Mouse (Mus musculus) embryonic facial prominence, embryonic 14.5 days (tissue): Measurements from ENCODE around the gene Asl. TPM values are rescaled to one million over a fixed set of nuclear protein-coding genes. Genes with fewer than 3 reads are reported as not detected.
"Not testable (repeated sequence)": the region's sequence is repeated elsewhere in the genome, so short reads cannot be mapped to it uniquely, and the experiment has no call there.

Experiments used
- ATAC-seq: fragments of 200-750 bp; cut with Nextera tagmentation; 2 replicates; pipeline ENCODE4 v1.8.0; 2017; ENCODE audit warnings: low read depth, moderate number of reproducible peaks, moderate TSS enrichment
- DNase-seq: peaks from one replicate; pipeline ENCODE4 v3.0.0-alpha.2; 2015; ENCODE audit warnings: low spot score
- H3K27ac ChIP-seq: fragments of 300-500 bp; sonication (generic); replicated peaks from 2 replicates; pipeline ENCODE4 v1.5.1; 2014; ENCODE audit warnings: low read depth, mild to moderate bottlenecking, low read length, moderate library complexity
- H3K27me3 ChIP-seq: fragments of 300-500 bp; sonication (generic); replicated peaks from 2 replicates; pipeline ENCODE4 v1.6.1; 2014; ENCODE audit warnings: low read length; ENCODE audit not compliant: control insufficient read depth, insufficient read depth
- H3K36me3 ChIP-seq: fragments of 300-500 bp; sonication (generic); 2 replicates; pipeline ENCODE4 v1.6.1; 2014; ENCODE audit warnings: low read length, mixed read lengths; ENCODE audit not compliant: control insufficient read depth, insufficient read depth
- H3K4me1 ChIP-seq: fragments of 300-500 bp; sonication (generic); 2 replicates; pipeline ENCODE4 v1.6.1; 2014; ENCODE audit warnings: antibody characterized with exemption, low read length; ENCODE audit not compliant: control insufficient read depth, insufficient read depth
- H3K4me2 ChIP-seq: fragments of 300-500 bp; sonication (generic); 2 replicates; pipeline ENCODE4 v1.6.1; 2014; ENCODE audit warnings: low read depth, mild to moderate bottlenecking, low read length, moderate library complexity, mixed read lengths
- H3K4me3 ChIP-seq: fragments of 300-500 bp; sonication (generic); 2 replicates; pipeline ENCODE4 v1.5.1; 2014; ENCODE audit warnings: low read depth, mild to moderate bottlenecking, low read length
- H3K9ac ChIP-seq: fragments of 300-500 bp; sonication (generic); 2 replicates; pipeline ENCODE4 v1.6.1; 2014; ENCODE audit warnings: low read depth, mild to moderate bottlenecking, low read length, moderate library complexity, mixed read lengths
- H3K9me3 ChIP-seq: fragments of 300-500 bp; sonication (generic); 2 replicates; pipeline ENCODE4 v1.6.1; 2016; ENCODE audit warnings: low read length; ENCODE audit not compliant: control insufficient read depth
- WGBS: fragments of 180-500 bp; shearing (Covaris S2); extraction: QIAGEN DNeasy Blood & Tissue Kit; methylation state at CpG from one replicate; pipeline ENCODE4 v1.1.7; 2014; 5-methylcytosine and 5-hydroxymethylcytosine counted together
- polyA plus RNA-seq: library from polyadenylated mRNA; unstranded; fragments of >200 nt; fragmentation: Nextera tagmentation; extraction: Ambion mirVana; gene quantifications from 2 replicates; pipeline ENCODE4 v1.2.1, GENCODE M21; 2014

Asl gene
- polyA plus RNA-seq, 1 experiment from 2014 or later = 32.1 TPM

DNA sequence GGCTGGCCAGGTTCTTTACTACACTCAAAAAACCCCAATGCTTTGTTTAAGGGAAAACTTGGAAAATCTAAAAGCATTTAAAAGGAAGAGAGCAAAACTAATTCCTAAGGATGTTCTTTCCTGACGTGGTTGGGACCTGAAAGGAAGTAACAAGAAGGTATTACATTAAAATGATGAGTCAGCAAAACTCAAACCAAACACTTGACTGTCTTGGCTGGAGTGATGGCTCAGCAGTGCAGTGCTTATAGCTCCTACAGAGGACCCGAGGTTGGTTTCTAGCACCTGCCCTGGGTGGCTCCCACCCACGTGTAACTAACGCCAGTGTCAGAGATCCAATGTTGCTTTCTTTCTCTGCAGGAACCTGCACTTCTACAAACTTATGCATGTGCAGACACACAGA lies 12.2 kb upstream of the Asl start:
- Histone ChIP-seq H3K4me1 (no peaks in the 10 kb centered on the region), H3K27me3 (no peaks in the 10 kb centered on the region), H3K36me3 (peaks cover 51% of the 10 kb centered on the region), H3K4me2 (no peak overlapping the region), H3K9me3 (no peaks in the 10 kb centered on the region), H3K9ac (no peak overlapping the region), H3K27ac (no peak overlapping the region), H3K4me3 (no peak overlapping the region)
- ATAC-seq (no peak), DNase-seq (no peak)
- 84% methylated on average over 4 of the region's 4 CpGs for WGBS

DNA sequence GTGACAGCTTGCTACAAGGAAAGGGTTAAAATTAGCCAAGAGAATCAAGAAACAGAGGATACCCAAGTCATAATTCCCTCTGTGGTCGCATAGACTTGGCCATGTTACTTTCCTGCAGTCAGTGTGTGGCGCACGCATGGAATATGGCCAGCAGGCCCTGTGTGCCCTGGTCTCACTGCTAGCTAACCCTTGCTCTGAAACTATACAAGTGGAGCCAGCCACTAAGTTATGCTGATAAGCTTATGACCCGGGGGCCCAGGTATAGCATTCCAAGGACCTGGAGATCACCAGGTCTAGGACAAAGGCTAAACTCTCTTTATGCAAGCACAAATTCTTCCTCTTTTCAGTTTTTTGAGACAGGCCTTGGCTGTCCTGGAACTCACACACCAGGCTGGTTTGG lies 11.8 kb upstream of the Asl start:
- no peak overlapping the region for H3K9ac ChIP-seq
- no peaks in the 10 kb centered on the region for H3K4me1 ChIP-seq
- H3K27ac ChIP-seq = no peak overlapping the region
- peaks cover 53% of the 10 kb centered on the region for H3K36me3 ChIP-seq
- 92% methylated on average over 4 of the region's 4 CpGs for WGBS
- DNase-seq = no peak
- no peak overlapping the region for H3K4me3 ChIP-seq
- H3K4me2 ChIP-seq = no peak overlapping the region
- ATAC-seq = no peak
- no peaks in the 10 kb centered on the region for H3K27me3 ChIP-seq
- no peaks in the 10 kb centered on the region for H3K9me3 ChIP-seq

GRCm38 (mm10) chr5:130037752-130038455 lies 8.9 kb upstream of the Asl start:
- Histone ChIP-seq H3K4me2 (no peak overlapping the region), H3K4me3 (no peak overlapping the region), H3K27me3 (no peaks in the 10 kb centered on the region), H3K9me3 (no peaks in the 10 kb centered on the region), H3K36me3 (peaks cover 54% of the 10 kb centered on the region), H3K9ac (no peak overlapping the region), H3K4me1 (no peaks in the 10 kb centered on the region), H3K27ac (no peak overlapping the region)
- DNase-seq (peak; percentile 79), ATAC-seq (peak; percentile 62; the same call in 1 of the 2 replicates)
- WGBS = 66% methylated on average over 19 of the region's 19 CpGs

GRCm38 (mm10) chr5:130036300-130036699 lies 7.3 kb upstream of the Asl start:
- not testable (repeated sequence) for H3K9me3 ChIP-seq, H3K9ac ChIP-seq, H3K27me3 ChIP-seq, H3K4me1 ChIP-seq, ATAC-seq, H3K27ac ChIP-seq, H3K4me2 ChIP-seq, DNase-seq, H3K4me3 ChIP-seq
- 69% methylated on average over 2 of the region's 2 CpGs for WGBS
- H3K36me3 ChIP-seq = peaks cover 38% of the 10 kb centered on the region

- Histone ChIP-seq H3K9me3 (no peaks in the 10 kb centered on the region), H3K9ac (no peak overlapping the region), H3K4me2 (no peak overlapping the region), H3K36me3 (peaks cover 23% of the 10 kb centered on the region), H3K27me3 (no peaks in the 10 kb centered on the region), H3K4me1 (no peaks in the 10 kb centered on the region), H3K27ac (no peak overlapping the region), H3K4me3 (no peak overlapping the region)
- WGBS = 83% methylated on average over 2 of the region's 2 CpGs
- DNase-seq = no peak
- no peak for ATAC-seq
Observed at GRCm38 (mm10) chr5:130033869-130034268, 4.8 kb upstream of the Asl start.

DNA sequence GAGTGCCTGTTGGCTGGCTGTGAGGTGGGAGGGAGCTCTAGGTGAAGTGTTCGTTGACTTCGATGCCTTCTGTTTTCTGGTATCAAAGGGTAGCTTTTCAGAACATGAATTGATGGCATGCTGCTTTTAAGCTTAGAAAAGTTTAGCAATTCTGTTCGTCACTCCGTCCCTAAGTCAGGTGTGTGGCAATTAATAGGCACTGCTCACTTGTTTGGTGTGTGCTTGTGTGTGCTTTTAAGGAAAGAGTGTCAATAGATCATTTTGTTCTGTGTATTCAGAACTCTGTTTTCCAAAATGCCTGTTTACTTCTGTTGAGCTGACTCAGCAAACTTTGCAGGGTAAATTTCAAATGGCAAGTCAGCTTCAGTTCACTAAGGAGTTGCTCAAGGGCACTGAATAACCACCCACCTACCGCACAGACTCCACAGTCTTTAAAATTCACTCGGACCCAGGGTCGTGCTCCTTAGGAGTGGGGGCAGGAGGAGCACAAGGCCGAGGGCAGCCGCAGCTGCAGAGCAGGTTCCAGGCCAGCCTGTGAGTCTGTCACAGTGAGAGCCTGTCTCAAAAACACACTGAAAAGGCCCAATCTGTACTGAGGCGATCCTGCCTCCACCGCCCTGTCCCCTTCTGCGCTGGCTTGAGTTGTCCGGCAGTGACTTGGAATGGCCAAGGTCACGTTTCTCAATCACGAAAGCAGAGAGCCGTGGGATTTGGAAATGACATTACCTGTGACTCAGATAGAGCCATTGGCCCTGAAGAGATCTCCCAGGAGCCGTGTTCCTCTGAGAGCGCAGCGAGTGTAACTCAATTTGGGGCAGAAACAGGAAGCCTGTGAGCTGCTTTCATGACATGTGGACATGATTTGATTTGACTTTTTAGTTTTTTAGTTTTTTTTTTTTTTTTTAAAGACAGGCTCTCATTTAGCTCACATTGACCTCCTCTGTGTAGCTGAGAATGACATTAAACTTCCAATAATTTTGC lies 2.7 kb upstream of the Asl start:
- WGBS = 88% methylated on average over 19 of the region's 19 CpGs
- Histone ChIP-seq H3K4me1 (no peaks in the 10 kb centered on the region), H3K27ac (no peak overlapping the region), H3K4me2 (no peak overlapping the region), H3K9me3 (no peaks in the 10 kb centered on the region), H3K9ac (no peak overlapping the region), H3K36me3 (peaks cover 13% of the 10 kb centered on the region; the same call in 1 of the 2 replicates), H3K4me3 (no peak overlapping the region), H3K27me3 (no peaks in the 10 kb centered on the region)
- DNase-seq = no peak
- no peak for ATAC-seq

- Histone ChIP-seq H3K36me3 (no peaks in the 10 kb centered on the region), H3K4me1 (no peaks in the 10 kb centered on the region), H3K9ac (no peak overlapping the region), H3K27me3 (no peaks in the 10 kb centered on the region), H3K4me2 (no peak overlapping the region), H3K4me3 (no peak overlapping the region), H3K27ac (no peak overlapping the region), H3K9me3 (no peaks in the 10 kb centered on the region)
- 85% methylated on average over 7 of the region's 7 CpGs for WGBS
- ATAC-seq (no peak), DNase-seq (no peak)
Observed at GRCm38 (mm10) chr5:130027696-130028095, 1.4 kb downstream of the Asl start.

DNA sequence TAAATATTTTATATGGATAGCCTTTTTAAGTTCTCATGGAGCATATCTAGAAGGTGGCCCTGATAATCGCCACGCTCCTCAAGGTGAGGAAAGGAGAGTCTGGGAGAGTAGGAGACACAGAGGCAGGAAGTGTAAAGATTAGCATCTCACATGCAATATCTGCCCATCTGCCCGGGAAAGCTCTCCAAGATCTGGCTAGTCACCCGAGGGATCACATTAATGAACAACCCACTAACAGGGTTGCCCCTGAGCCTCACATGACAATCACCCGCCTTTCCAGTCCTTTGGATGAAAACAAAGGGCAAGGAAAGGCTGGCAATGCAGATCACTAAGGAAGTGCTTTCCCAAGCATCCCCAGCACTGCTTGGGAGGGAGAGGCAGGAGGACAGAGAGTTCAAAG lies 1.9 kb downstream of the Asl start:
- Histone ChIP-seq H3K9ac (no peak overlapping the region), H3K27ac (no peak overlapping the region), H3K36me3 (no peaks in the 10 kb centered on the region), H3K4me2 (no peak overlapping the region), H3K27me3 (no peaks in the 10 kb centered on the region), H3K9me3 (no peaks in the 10 kb centered on the region), H3K4me1 (no peaks in the 10 kb centered on the region), H3K4me3 (no peak overlapping the region)
- ATAC-seq (no peak), DNase-seq (no peak)
- WGBS = 79% methylated on average over 5 of the region's 5 CpGs
